Mouse (Mus musculus): Measurements from ENCODE around the gene Spg11. TPM values are rescaled to one million over a fixed set of nuclear protein-coding genes. Genes with fewer than 3 reads are reported as not detected.

The Spg11 gene
- polyA plus RNA-seq (2015; fragmentation: Nextera tagmentation; extraction: Ambion mirVana) = 5.8 and 6.6 TPM in 2 replicates

DNA sequence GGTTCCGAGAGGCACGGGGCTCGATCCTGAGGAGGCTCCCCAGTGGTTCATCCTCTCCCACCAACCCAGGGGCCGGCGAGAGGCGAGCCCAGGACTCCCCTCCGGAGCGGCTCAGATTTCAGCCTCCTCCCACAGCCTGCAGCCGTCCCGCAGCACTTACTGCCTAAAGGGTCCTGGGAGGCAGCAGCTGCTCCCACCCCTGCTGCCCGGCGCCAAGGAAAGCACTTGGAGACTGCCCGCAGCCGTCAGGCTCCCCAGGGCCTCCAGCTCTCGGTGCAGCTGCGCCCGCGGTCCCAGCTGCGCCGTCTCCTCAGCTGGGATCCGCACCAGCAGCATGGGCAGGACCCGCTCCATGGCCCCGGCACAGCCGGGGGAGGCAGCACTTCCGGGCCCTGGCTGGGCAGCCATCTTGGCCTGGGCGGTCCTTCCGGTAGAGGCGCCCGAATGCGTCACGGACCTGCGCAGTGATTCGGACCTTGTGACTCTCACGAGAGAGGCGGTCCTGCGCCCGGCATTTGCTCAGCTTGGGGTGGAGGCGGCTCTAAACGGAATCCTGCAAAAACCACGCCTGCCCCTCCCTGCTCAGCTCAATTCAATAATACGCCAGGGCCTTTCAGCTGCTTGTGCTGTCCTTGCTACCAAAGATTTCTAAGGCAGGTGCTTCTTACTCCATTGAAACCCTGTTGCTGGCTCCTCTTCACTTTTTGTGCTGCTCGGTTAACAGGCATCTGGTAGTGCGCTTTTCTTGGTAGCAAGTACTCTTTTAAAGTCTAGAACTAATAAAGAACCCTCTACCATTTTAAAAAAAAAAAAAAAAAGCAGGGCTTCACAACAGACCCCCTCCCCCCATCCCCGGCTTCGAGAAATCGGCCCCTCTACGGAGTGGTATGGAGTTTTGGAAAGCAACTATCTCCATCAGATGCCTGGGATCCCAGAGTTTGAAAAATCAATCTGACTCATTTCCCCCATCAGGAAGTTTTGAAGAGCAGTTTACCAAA, at the start of gene Spg11:
Gene Spg11 (minus strand): TSS at position 426 of the 998 bp plus-strand sequence.
- Histone ChIP-seq H3K9me3 (ENCODE audit: control insufficient read depth, low read length) (no peaks in the 10 kb centered on the region), H3K27ac (ENCODE audit: low read depth, low read length) (peak within 1 kb of the TSS; percentile 98), H3K27me3 (replicated peaks; ENCODE audit: control insufficient read depth, insufficient read depth, low read length) (no peaks in the 10 kb centered on the region), H3K36me3 (ENCODE audit: control insufficient read depth, insufficient read depth, low read length) (peaks cover 6% of the 10 kb centered on the region; the same call in 1 of the 2 replicates), H3K4me1 (ENCODE audit: control insufficient read depth, insufficient read depth, low read depth, low read length) (peaks cover 11% of the 10 kb centered on the region), H3K4me2 (ENCODE audit: low read length) (peak within 1 kb of the TSS; percentile 74), H3K9ac (ENCODE audit: low read depth, low read length) (peak within 1 kb of the TSS; percentile 99), H3K4me3 (ENCODE audit: low read length) (peak within 1 kb of the TSS; percentile 98)
- WGBS = 1% methylated on average over 43 of the region's 47 CpGs
- ATAC-seq = peak; percentile 100

DNA sequence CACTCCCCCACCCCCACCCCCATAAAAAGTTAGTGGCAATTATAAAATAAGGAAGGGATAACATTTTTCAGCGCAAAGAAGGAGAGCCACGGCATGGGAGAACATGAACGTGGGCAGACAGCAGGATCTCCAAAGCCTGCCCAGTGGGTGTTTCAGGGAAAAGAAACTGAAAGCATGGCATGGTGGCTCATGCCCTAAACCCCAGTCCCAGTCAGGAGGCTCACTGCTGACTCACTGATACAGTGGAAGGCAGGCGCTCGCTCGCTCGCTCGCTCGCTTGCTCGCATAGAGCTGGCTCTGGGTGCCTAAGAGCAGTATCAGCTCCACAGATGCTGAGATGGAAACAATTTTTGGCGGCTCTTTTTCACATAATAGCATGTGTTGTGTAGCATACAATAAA, 46.1 kb upstream of the Spg11 start:
- Histone ChIP-seq H3K27ac (ENCODE audit: low read depth, low read length) (no peak overlapping the region), H3K4me2 (ENCODE audit: low read length) (no peak overlapping the region), H3K9me3 (ENCODE audit: control insufficient read depth, low read length) (no peaks in the 10 kb centered on the region), H3K36me3 (ENCODE audit: control insufficient read depth, insufficient read depth, low read length) (no peaks in the 10 kb centered on the region), H3K27me3 (replicated peaks; ENCODE audit: control insufficient read depth, insufficient read depth, low read length) (no peaks in the 10 kb centered on the region), H3K4me1 (ENCODE audit: control insufficient read depth, insufficient read depth, low read depth, low read length) (no peaks in the 10 kb centered on the region), H3K9ac (ENCODE audit: low read depth, low read length) (no peak overlapping the region), H3K4me3 (ENCODE audit: low read length) (no peak overlapping the region)
- no peak for ATAC-seq
- 89% methylated on average over 11 of the region's 11 CpGs for WGBS

DNA sequence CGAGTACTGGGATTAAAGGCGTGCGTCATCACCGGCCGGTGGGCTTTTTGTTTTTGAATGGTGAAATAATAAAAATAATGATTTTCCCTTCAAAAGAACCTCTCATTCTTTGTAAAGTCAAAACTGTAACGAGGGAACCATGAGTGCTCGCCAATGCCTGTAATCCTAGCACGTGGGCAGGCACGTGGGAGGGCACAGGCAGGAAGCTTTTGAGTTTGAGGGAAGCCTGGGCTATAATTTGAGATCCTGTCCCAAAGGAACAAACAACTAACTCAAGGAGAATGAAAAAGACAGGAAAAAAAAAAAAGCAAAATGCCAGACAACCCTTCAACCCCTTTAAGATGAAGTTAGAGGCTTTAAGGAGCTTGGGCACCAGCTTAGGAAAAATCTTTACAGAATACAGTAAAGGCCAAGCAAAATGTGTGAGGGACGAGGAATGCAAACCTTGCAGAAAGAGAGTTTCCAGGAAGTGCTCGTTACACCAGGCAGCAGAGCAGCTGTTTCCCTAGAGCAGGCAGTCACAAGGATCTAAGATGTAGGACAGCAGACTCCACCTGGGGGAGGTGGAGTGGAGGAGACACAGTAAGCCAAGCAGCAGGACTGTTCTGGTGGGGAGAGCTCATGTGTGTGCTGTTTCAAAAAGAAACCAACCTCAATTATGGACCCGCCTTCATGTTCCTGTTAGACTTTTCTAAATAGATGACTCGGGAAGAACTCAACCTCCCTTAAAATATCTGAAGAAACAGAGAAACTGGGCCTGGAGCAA, 45.4 kb upstream of the Spg11 start:
- H3K27ac ChIP-seq (ENCODE audit: low read depth, low read length) = no peak overlapping the region
- no peaks in the 10 kb centered on the region for H3K9me3 ChIP-seq (ENCODE audit: control insufficient read depth, low read length)
- H3K4me2 ChIP-seq (ENCODE audit: low read length) = no peak overlapping the region
- H3K4me1 ChIP-seq (ENCODE audit: control insufficient read depth, insufficient read depth, low read depth, low read length) = no peaks in the 10 kb centered on the region
- no peaks in the 10 kb centered on the region for H3K36me3 ChIP-seq (ENCODE audit: control insufficient read depth, insufficient read depth, low read length)
- 76% methylated on average over 13 of the region's 13 CpGs for WGBS
- no peak for ATAC-seq
- no peaks in the 10 kb centered on the region for H3K27me3 ChIP-seq (replicated peaks; ENCODE audit: control insufficient read depth, insufficient read depth, low read length)
- H3K9ac ChIP-seq (ENCODE audit: low read depth, low read length) = no peak overlapping the region
- H3K4me3 ChIP-seq (ENCODE audit: low read length) = no peak overlapping the region

DNA sequence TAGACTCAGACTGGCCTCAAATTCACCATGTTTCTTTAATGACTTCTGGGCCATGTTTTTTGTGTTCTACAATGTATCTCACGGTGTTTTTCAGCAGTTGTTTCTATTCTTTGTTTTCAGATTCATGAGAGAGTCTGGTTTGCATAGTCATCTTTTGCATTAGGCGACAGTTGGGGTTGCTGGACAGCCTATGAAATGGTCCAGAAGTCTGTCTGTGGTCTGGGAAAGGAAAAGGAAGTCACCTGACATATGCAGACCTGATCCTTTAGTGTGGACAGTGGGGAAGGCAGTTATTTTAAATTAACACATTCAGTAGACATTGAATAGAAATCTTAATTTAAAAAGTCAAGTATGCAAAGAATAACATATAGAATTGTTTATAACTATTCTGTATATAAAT, 44.3 kb upstream of the Spg11 start:
- no peak overlapping the region for H3K4me3 ChIP-seq (ENCODE audit: low read length)
- H3K27ac ChIP-seq (ENCODE audit: low read depth, low read length) = no peak overlapping the region
- no peaks in the 10 kb centered on the region for H3K9me3 ChIP-seq (ENCODE audit: control insufficient read depth, low read length)
- no peaks in the 10 kb centered on the region for H3K4me1 ChIP-seq (ENCODE audit: control insufficient read depth, insufficient read depth, low read depth, low read length)
- no peak overlapping the region for H3K4me2 ChIP-seq (ENCODE audit: low read length)
- no peak overlapping the region for H3K9ac ChIP-seq (ENCODE audit: low read depth, low read length)
- no peaks in the 10 kb centered on the region for H3K36me3 ChIP-seq (ENCODE audit: control insufficient read depth, insufficient read depth, low read length)
- 82% methylated on average over 2 of the region's 2 CpGs for WGBS
- ATAC-seq = no peak
- H3K27me3 ChIP-seq (replicated peaks; ENCODE audit: control insufficient read depth, insufficient read depth, low read length) = no peaks in the 10 kb centered on the region

DNA sequence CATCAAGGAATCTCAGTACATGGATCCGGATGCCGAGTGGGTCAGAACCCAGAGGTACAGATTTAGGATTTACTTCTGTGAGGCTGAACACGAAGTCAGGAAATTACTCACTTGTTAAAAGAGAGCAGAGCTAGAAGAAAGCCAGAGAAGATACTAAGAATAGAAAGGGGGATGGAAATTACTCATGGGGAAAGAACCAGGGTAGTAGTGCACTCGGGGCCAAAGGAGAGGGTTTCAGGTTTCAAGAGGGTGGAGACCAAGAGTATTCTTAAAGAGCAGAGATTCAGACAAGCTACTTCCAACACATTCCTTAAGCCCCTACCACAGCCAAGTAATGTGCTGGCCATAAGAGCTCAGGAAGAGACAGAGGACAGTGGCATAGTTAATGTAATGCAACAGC, 43.4 kb upstream of the Spg11 start:
- ATAC-seq = no peak
- no peak overlapping the region for H3K4me3 ChIP-seq (ENCODE audit: low read length)
- WGBS = 27% methylated on average over 4 of the region's 4 CpGs
- no peak overlapping the region for H3K9ac ChIP-seq (ENCODE audit: low read depth, low read length)
- H3K36me3 ChIP-seq (ENCODE audit: control insufficient read depth, insufficient read depth, low read length) = no peaks in the 10 kb centered on the region
- H3K27ac ChIP-seq (ENCODE audit: low read depth, low read length) = no peak overlapping the region
- no peak overlapping the region for H3K4me2 ChIP-seq (ENCODE audit: low read length)
- no peaks in the 10 kb centered on the region for H3K9me3 ChIP-seq (ENCODE audit: control insufficient read depth, low read length)
- H3K4me1 ChIP-seq (ENCODE audit: control insufficient read depth, insufficient read depth, low read depth, low read length) = no peaks in the 10 kb centered on the region
- no peaks in the 10 kb centered on the region for H3K27me3 ChIP-seq (replicated peaks; ENCODE audit: control insufficient read depth, insufficient read depth, low read length)

DNA sequence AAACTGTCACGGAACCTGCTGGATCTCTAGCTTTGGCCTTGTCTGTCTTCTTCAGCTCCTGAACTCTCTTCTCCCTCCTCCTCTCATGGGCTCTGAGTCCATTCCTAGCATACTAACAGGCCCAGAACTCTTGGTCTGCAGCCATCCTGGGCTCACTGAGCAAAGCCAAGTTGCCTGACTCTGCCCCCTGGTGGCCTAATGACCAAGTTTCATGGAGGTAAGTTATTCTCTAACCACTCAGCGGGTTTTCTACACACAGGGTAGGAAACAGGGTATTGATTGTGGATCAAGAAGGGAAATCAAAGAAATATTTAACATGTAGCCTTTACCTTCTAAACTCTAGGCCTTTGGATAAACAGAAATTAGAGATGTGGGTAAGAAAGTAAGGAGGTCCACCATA, 42.5 kb upstream of the Spg11 start, which contains the start of gene Trim69:
Gene Trim69 (plus strand): TSS at position 21 of the 400 bp plus-strand sequence.
- H3K9me3 ChIP-seq (ENCODE audit: control insufficient read depth, low read length) = no peaks in the 10 kb centered on the region
- no peaks in the 10 kb centered on the region for H3K4me1 ChIP-seq (ENCODE audit: control insufficient read depth, insufficient read depth, low read depth, low read length)
- H3K36me3 ChIP-seq (ENCODE audit: control insufficient read depth, insufficient read depth, low read length) = no peaks in the 10 kb centered on the region
- no peak within 1 kb of the TSS for H3K4me2 ChIP-seq (ENCODE audit: low read length)
- no peak within 1 kb of the TSS for H3K9ac ChIP-seq (ENCODE audit: low read depth, low read length)
- H3K4me3 ChIP-seq (ENCODE audit: low read length) = no peak within 1 kb of the TSS
- H3K27ac ChIP-seq (ENCODE audit: low read depth, low read length) = no peak within 1 kb of the TSS
- H3K27me3 ChIP-seq (replicated peaks; ENCODE audit: control insufficient read depth, insufficient read depth, low read length) = no peaks in the 10 kb centered on the region
- 30% methylated on average over 2 of the region's 2 CpGs for WGBS
- peak; percentile 67; the same call in 1 of the 2 replicates for ATAC-seq

DNA sequence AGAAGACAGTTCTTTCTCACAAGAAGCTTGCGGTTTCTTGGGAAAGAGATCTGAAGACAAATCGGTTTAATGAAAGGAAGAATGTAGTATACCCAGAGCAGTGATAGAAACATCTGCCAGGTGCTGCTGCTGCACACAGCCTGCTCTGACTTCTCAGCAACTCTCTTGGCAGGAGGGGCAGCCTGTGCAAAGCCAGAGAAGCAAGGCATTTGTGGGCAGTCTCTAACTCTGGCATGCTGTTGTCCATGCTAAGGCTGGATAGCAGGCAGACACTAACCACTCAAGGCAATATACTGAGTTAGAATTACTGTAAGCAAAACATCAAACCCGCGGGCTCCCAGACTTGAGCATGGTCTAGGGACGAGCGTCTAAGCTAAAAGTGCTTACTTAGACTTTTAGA, 41.5 kb upstream of the Spg11 start:
- Histone ChIP-seq H3K36me3 (ENCODE audit: control insufficient read depth, insufficient read depth, low read length) (no peaks in the 10 kb centered on the region), H3K4me3 (ENCODE audit: low read length) (no peak overlapping the region), H3K27me3 (replicated peaks; ENCODE audit: control insufficient read depth, insufficient read depth, low read length) (no peaks in the 10 kb centered on the region), H3K27ac (ENCODE audit: low read depth, low read length) (no peak overlapping the region), H3K4me1 (ENCODE audit: control insufficient read depth, insufficient read depth, low read depth, low read length) (no peaks in the 10 kb centered on the region), H3K9ac (ENCODE audit: low read depth, low read length) (no peak overlapping the region), H3K4me2 (ENCODE audit: low read length) (no peak overlapping the region), H3K9me3 (ENCODE audit: control insufficient read depth, low read length) (no peaks in the 10 kb centered on the region)
- ATAC-seq = no peak
- 81% methylated on average over 6 of the region's 6 CpGs for WGBS

DNA sequence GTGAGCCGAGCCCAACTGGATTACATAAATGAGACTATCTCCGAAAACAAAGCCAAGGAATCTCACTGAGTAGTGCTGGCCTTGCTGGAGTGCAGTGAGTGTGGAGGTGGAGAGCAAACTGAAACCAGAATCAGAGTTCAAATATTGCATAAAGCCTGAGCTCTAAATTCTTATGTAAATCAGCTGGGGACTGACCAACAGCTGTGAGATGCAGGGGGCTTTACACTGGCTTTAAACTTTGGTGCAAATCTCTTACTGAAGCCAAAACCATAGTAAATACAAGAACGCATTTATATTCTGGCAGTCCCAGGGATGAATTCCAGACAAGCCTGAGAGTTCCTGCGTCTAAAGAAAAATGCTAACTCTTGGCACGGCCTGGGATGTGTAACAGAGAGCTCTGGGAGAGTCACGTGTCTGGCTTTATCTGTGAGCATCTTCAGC, 40.2 kb upstream of the Spg11 start:
- Histone ChIP-seq H3K4me3 (ENCODE audit: low read length) (no peak overlapping the region), H3K36me3 (ENCODE audit: control insufficient read depth, insufficient read depth, low read length) (no peaks in the 10 kb centered on the region), H3K4me1 (ENCODE audit: control insufficient read depth, insufficient read depth, low read depth, low read length) (no peaks in the 10 kb centered on the region), H3K27ac (ENCODE audit: low read depth, low read length) (no peak overlapping the region), H3K4me2 (ENCODE audit: low read length) (no peak overlapping the region), H3K9ac (ENCODE audit: low read depth, low read length) (no peak overlapping the region), H3K27me3 (replicated peaks; ENCODE audit: control insufficient read depth, insufficient read depth, low read length) (no peaks in the 10 kb centered on the region), H3K9me3 (ENCODE audit: control insufficient read depth, low read length) (no peaks in the 10 kb centered on the region)
- no peak for ATAC-seq
- WGBS = 50% methylated on average over 6 of the region's 6 CpGs

DNA sequence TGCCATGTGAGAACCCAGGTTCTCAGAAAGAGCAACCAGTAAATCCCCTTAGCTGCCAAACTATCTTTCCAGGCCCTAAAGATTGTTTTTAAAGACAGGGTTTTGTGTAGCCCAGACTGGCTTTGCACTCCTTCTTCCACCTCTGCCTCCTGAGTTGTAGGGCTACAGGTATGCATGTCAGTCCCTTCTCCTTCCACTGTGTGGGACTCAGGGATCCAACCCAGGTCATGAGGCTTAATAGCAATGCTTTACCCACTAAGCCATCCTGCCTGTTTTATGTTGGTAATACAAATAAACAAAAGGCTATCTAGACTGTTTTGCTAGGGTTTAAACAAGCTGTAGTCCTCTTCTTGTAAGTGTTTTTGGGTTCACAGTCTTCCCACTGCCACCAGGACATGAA, 39.4 kb upstream of the Spg11 start:
- H3K4me1 ChIP-seq (ENCODE audit: control insufficient read depth, insufficient read depth, low read depth, low read length) = no peaks in the 10 kb centered on the region
- no peaks in the 10 kb centered on the region for H3K36me3 ChIP-seq (ENCODE audit: control insufficient read depth, insufficient read depth, low read length)
- no peak for ATAC-seq
- H3K9ac ChIP-seq (ENCODE audit: low read depth, low read length) = no peak overlapping the region
- H3K27me3 ChIP-seq (replicated peaks; ENCODE audit: control insufficient read depth, insufficient read depth, low read length) = no peaks in the 10 kb centered on the region
- H3K4me3 ChIP-seq (ENCODE audit: low read length) = no peak overlapping the region
- no peaks in the 10 kb centered on the region for H3K9me3 ChIP-seq (ENCODE audit: control insufficient read depth, low read length)
- H3K27ac ChIP-seq (ENCODE audit: low read depth, low read length) = no peak overlapping the region
- no peak overlapping the region for H3K4me2 ChIP-seq (ENCODE audit: low read length)
